Mouse (Mus musculus): ENCODE data around the gene Cadps.

DNA sequence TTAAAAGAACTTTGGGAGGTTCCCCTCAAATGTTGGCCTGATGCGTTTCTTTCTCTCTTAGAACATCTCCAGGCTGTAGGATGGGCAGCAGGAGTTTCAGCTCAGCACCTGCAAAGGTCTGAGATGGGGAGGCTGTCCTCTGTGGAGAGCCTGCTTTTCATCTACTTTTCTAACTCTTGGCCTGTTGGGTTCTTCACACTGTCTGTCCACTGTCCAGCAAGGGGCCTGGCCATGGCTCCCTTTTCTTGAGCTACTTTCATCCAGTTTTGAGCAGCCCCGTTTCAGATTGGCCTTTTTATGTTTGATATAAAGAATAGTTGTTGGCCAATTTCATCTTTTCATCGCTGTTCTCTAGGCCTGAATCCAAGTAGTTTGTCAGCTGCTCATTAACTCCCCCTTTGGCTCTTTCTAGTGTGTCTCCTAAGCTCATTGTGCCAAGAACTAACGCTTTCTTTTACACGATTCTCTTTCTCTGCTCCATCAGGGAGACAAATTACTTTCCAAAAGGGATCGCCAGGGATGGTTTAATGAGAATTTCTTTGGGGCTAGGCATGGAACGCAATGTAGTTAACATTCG lies 485.4 kb downstream of the Cadps start:
- TF ChIP-seq CTCF (IDR thresholded peaks at IDR 0.05; ENCODE audit: control insufficient read depth, insufficient read depth, insufficient read length), result no peak
- TF ChIP-seq MYOG (IDR thresholded peaks at IDR 0.05; ENCODE audit: control insufficient read depth, extremely low read depth, insufficient read length), result no peak
- no peak for TF ChIP-seq USF1 (IDR thresholded peaks at IDR 0.05; ENCODE audit: low read depth)
- TF ChIP-seq CEBPB (IDR thresholded peaks at IDR 0.05; ENCODE audit: low read depth), result no peak
- no peak for TF ChIP-seq MAX (IDR thresholded peaks at IDR 0.05)
